Mouse (Mus musculus) liver, postnatal 0 days (tissue): ENCODE results near the gene Mmp14.

Experiments
- CTCF ChIP-seq: sonication (generic); IDR thresholded peaks from 2 replicates; pipeline ENCODE4 v1.5.1; 2016; ENCODE audit warnings: antibody characterized with exemption, low read depth
- EP300 ChIP-seq: IDR thresholded peaks from 2 replicates; pipeline ENCODE4 v1.6.1; 2016; ENCODE audit warnings: antibody characterized with exemption, low read depth, mild to moderate bottlenecking

DNA sequence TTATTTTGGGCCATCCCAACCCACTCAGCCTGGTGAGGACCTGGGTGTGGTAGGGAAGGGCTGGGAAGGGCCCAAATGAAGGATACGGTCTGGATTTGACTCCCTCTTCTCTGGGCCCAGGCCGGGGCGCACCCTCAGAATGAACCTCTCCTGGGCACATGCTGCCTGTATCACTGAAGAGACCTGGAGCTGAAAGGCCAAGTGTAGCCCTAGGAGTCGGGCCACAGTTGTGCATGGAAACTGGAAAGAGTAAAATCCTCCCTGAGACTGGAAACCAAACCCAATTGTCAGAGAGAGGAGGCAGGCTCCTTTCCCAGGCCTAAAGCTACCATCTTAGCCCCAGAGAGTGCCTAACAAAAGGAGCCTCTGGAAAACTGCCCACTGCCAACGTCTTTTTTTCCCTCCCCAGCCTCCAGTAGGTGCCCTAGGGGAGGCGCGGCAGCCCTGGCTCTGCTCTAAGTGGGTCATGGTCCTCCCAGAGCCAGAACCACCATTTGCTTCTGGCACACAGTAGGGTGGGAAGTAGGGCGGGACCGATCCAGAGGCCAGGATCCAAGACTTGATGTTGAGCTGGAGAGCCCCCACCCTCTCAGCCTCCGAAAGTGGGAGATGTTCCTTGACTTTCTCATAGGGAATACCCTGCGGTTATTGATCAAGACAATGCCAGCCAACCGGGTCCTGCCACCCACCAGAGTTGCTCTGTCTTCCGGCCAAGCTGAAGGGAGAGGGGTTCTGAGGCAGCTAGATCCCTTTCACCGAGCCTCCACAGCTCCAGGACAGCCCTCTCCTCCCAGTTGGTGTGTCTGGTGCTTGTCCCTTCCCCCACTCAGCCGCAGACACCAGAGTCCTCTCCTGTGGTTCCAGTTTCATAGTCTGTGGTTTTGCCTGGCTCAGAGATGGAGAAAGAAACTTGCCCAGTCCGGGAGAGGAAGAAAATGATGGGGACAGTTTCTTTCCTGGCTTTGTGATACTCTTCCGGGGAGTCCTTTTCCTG, 1.7 kb downstream of the Mmp14 start:
- TF ChIP-seq CTCF (no peak), EP300 (no peak)
